Mouse (Mus musculus) T-helper 17 cell (primary cell): ENCODE data around the gene Ilk.

Experiments
- in situ Hi-C, 2 experiments: fragments of 300-600 bp; cut with MboI, MseI; formaldehyde crosslinking; loops; 1 replicate in 1 of 2; 2 replicates in 1 of 2; pipeline ENCODE4 v1.15.1; 2025; ENCODE audit warnings: high pct_unique_total_duplicates in 2 of 2

Gene Ilk

GRCm38 (mm10) chr7:105736264-105736901 lies at the start of gene Ilk:
Ilk (plus strand) TSS chr7:105736592.
- in situ Hi-C loops = loop anchor here (5.0 to 10.0 kb wide), 3 partner anchors 71 to 342 kb away; partner anchors contain the start of genes Arfip2 (in 1 of the 2), Gm45799 (in 1 of the 2) and Timm10b (in 1 of the 2)

GRCm38 (mm10) chr7:105690875-105691274 lies 45.5 kb upstream of the Ilk start:
- in situ Hi-C loops = no loop called here

DNA sequence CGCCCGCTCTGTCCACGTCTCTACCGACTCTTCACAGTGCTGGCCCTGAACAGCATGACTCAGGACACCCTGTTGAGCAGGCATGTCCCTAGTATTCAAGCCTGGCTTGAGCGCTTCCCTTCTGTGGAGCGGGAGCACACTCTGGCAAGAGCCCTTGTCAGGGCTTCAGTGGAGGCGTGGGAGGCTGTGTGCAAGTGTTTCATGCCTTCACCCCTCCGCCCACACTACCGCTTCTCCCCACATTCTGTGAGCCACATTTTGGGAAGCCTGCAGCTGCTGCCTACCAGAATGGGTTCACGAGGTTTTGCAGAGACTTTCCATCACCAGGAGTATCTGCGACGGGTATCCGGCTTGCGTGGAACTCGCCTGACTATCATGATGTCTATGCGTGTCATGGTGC lies 33.2 kb upstream of the Ilk start:
- in situ Hi-C loops = loop anchor here (10.0 to 25.0 kb wide), 2 partner anchors 409 to 1712 kb away; no protein-coding TSS in a partner anchor

GRCm38 (mm10) chr7:105703816-105704215 lies 32.6 kb upstream of the Ilk start:
- in situ Hi-C loops = loop anchor here (10.0 to 25.0 kb wide), 2 partner anchors 408 to 1711 kb away; no protein-coding TSS in a partner anchor

DNA sequence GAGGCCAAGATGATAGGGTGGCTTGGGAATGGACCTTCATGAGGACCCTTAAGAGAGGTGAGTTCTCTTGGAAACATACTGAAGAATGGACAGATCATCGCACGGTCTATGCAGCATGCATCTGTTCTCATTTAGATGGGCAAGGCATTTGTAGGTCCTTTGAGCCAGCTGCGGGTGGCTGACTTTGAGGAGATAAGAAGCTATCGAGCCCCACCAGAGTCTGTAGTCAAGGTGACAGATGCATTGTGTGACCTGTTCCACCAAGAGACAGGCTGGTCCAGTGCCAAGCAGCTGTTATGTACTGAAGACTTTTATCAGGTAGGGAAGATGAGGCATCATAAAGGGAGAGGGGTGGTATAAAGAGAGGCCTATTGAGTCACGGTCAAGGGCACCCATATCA lies 27.7 kb upstream of the Ilk start:
- in situ Hi-C loops = loop anchor here (10.0 to 25.0 kb wide), 2 partner anchors 404 to 1706 kb away; no protein-coding TSS in a partner anchor

DNA sequence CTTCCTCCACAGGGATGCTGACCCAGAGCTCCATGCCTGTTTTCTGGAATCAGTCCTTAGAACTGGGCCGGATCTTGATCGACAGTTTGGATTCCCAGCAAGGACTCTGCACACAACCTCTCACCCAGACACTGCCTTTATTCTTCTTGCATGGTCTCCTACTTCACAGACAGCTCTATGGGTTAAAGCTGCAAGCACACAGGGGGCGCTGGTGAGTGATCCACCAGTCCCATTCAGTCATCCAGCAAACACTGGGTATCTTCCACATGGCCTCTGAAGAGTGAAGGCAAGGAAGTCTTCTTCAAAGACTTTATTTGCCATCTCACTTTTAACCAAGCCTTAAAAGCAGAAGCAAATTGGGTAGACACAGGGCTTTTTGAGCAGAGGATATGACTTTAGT lies 21.0 kb upstream of the Ilk start:
- in situ Hi-C loops = loop anchor here (10.0 to 25.0 kb wide), 2 partner anchors 379 to 397 kb away; no protein-coding TSS in a partner anchor

GRCm38 (mm10) chr7:105721916-105722315 lies 14.5 kb upstream of the Ilk start:
- in situ Hi-C loops = loop anchor here in 1 of 2 experiments (25.0 kb wide), 1 partner anchor 390 kb away; no protein-coding TSS in a partner anchor

DNA sequence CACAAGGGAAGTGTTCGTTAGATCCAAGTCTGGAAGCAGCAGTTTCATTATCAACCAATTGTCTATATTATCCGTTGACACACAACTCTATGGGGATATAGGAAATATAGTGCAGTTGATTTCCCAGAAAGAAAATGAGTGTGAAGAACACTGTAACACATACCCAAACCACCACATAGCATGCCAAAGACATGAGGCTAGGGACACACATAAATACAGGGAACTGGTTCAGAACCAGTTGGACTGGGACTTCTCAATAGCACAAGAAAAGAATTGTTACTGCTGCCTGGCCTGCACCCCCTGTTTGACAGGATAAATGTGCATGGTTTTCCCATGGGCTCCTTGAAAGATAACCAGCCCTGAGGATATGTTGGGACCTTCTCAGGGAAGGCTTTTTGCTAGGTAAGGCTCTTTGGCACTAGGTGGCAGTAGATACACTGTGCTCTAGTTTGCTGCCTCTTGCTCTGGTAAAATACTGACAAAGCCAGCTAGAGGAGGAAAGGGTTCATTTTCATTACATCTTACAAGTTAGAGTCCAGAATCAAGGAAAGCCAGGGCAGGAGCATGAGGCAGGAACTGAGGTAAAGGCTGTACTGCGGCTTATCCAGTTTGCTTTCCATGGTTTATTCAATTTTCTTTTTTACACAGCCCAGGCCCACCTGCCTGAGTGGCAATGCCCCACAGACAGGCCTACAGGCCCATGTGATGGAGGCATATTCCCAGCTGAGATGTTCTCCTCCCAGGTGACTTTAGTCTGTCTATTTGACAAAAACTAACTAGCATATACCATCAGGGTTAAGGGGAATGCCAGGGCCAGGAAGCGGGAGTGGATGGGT lies 10.0 kb upstream of the Ilk start:
- in situ Hi-C loops = no loop called here

DNA sequence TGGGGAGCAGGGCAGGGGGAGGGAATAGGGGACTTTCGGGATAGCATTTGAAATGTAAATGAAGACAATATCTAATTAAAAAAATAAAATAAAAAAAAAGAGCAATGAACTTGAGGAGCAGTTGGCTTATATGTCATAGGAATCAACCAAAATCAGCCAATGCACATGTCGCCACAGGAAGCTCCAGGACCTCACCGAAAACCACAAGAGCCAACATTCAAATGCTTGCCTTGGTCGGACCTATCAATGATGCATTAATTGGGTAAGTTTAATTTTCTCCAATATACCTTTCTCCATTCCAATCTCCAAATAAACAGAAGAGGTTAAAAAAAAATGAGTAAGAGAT lies 9.4 kb upstream of the Ilk start:
- in situ Hi-C loops = no loop called here

DNA sequence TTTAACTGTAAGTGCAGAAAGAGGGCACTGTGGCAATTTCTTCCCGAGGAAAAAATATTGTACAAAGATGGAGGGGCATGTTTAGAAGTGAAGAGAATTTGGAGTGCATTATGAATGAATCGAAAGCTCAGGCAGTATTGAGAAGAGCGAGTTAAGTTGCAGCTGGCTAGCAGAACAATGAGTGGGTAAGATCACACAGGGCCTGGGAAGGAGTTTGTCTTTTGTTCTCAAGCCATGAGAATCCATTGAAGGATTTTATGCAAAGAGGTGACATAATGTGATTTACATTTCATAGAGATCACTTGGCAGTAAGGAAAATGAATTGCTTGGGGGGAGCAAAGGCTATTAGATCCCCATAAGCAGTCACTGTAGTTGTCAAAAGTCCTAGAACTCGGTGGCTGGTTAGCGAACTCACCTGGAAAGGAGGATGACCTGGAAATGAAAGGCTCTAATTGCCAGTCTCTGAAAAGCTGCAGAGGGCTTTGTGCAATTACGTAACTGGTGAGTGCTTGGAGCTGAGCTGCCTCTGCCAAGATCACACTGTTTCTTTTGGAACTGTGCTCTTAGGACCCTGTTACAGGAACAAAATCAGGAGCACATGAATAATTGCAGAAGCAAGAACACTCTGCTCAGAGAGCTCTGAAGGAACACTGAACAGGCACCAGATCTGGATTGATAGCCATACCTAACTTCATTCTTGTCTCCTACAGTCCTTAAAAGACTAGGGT lies 7.5 kb upstream of the Ilk start:
- in situ Hi-C loops = no loop called here

DNA sequence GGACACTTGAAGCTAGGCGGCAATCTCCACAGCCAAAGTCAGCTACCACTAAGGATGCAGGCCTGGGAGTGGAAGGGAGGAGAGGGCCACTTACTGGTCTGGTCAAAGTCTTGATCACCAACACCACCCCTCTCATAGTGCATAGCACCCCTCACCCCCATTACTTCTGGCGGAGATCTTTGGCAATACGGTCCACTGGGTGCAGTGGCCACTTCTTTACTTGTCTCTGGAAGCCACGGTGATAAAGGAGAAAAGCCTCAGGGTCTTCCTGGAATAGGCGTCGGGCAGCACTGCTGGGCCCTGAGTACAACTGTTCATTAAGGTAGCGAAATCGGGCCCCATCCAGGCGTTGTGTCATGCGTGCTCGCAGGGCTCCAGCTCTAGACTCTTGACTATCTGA lies 2.6 kb upstream of the Ilk start:
- in situ Hi-C loops = loop anchor here (5.0 to 10.0 kb wide), 3 partner anchors 77 to 339 kb away; partner anchors contain the start of genes Arfip2 (in 1 of the 2), Gm45799 (in 1 of the 2) and Timm10b (in 1 of the 2)

DNA sequence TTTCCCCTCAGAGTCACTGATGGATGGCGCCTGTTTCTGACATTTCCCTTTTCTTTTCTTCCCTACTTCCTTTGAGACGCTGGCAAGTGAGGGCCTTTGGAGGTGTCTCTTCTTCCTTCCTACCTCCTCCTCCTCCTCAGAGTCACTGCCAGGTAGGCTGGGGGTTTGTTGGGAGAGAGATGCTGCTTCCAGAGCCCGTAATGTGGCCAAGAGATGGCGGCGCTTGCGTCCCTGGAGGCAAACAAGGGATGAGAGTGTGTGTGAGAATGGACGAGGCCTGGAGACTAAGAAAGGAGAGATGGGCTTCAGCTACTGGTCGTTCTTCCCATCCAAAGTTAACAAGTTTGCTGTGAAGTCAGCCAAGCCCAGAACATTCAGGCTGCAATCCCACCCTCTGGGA lies 1.6 kb upstream of the Ilk start:
- in situ Hi-C loops = loop anchor here (5.0 to 10.0 kb wide), 4 partner anchors 72 to 340 kb away; partner anchors contain the start of genes Arfip2 (in 1 of the 2), Gm45799 (in 1 of the 2) and Timm10b (in 1 of the 2)

DNA sequence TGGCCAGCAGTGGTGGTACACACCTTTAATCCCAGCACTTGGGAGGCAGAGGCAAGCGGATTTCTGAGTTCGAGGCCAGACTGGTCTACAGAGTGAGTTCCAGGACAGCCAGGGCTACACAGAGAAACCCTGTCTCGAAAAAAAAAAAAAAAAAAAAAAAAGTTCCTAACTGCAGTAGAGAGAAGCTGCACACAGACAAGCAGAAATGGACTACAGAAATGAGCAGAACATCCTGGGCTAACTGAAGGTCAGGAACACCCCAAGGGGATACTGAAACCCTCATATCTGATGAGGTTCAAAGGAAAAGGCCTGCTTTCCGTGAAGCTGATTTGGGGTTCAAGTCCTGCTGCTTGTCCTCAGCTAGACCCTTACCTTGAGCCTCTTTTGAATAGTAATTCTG lies 928 bp upstream of the Ilk start:
- in situ Hi-C loops = loop anchor here (5.0 to 10.0 kb wide), 3 partner anchors 72 to 341 kb away; partner anchors contain the start of genes Arfip2 (in 1 of the 2), Gm45799 (in 1 of the 2) and Timm10b (in 1 of the 2)

- in situ Hi-C loops = loop anchor here (5.0 to 10.0 kb wide), 3 partner anchors 70 to 342 kb away; partner anchors contain the start of genes Arfip2 (in 1 of the 2), Gm45799 (in 1 of the 2) and Timm10b (in 1 of the 2)
Measured at GRCm38 (mm10) chr7:105736911-105737521, 624 bp downstream of the Ilk start, which contains the start of gene Rrp8. Rrp8 (minus strand) TSS chr7:105737385.

DNA sequence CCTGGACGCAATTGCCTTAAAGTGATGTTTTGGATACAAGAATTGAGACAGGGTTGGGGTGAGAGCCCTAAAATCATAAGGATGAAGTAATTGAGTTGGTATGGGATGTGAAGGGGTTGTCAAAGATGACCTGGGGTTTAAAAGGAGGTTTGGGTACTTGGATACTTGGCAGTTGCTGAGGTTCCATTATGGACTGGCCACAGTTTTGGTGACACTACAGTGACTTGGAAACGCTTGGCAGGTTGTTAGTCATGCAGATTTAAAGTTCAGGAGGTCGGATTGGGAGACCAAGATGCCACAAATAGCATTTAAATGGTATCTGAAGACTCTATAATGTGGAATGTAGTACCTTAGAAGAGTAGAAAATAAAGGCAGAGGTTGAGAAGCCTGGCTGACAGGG lies 1.3 kb downstream of the Ilk start:
- in situ Hi-C loops = loop anchor here (5.0 to 10.0 kb wide), 3 partner anchors 70 to 343 kb away; partner anchors contain the start of genes Arfip2 (in 1 of the 2), Gm45799 (in 1 of the 2) and Timm10b (in 1 of the 2)

DNA sequence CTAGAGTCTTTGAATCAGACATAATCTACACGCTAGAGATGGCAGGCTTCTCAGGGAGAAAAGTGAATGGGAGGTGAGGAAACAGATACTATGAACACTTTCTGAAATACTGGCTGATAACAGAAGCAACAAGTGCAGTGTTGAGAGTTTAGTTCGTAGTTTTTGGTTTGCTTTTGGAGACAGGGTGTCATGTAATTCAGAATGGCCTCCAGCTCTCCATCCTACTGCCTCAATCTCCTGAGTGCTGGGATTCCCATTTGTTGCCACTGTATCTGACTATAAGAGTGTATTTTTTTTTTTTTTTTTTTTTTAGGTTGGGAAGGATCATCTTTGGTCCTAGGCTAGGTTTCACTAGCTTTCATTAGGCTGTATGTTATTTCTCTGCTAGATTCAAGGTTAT lies 1.9 kb downstream of the Ilk start:
- in situ Hi-C loops = loop anchor here (5.0 to 10.0 kb wide), 3 partner anchors 69 to 343 kb away; partner anchors contain the start of genes Arfip2 (in 1 of the 2), Gm45799 (in 1 of the 2) and Timm10b (in 1 of the 2)

DNA sequence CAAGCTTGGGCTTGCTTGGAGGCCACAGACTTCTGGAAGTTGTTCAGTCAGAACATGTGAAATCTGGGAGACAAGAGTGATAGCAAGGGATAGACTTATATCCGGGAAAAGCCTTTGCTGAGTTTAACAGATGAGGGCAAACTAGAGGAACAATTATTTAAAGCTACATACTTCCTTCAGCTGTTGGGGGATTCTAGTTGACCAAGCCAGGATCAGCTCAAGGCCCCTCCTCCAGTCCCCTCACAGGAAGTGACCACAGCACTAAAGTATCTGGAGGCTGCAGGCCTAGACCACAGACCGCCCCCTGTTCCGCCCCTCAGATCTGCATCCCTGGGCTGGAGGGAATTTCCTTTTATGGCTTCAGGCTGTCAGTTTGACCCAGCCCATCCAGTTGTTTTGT lies 2.6 kb downstream of the Ilk start:
- in situ Hi-C loops = loop anchor here (5.0 to 10.0 kb wide), 3 partner anchors 68 to 344 kb away; partner anchors contain the start of genes Arfip2 (in 1 of the 2), Gm45799 (in 1 of the 2) and Timm10b (in 1 of the 2)

DNA sequence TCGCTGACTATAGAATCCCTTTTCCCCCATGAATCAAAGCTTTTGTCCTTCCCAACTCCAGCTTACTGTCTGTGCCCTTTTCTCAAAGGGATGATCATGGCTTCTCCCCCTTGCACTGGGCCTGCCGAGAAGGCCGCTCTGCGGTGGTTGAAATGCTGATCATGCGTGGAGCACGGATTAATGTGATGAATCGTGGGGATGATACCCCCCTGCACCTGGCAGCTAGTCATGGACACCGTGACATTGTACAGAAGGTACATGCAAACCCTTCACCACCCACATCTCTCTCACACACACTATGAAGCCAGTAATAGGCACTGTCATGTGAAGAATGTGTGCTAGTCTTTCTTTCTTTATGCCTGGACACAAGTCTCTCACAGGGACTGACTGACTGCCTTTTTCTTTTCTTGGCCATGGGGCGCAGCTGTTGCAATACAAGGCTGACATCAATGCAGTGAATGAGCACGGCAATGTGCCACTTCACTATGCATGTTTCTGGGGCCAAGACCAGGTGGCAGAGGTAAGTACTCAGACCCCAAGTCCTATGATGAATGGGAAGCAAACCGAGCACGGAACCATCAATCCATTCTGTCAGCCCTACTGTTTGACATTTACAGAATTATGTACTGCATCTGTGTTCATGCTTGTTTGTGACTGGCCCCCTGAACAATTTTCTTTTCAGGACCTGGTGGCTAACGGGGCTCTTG lies 3.9 kb downstream of the Ilk start:
- in situ Hi-C loops = no loop called here

GRCm38 (mm10) chr7:105740851-105741250 lies 4.5 kb downstream of the Ilk start:
- in situ Hi-C loops = no loop called here

DNA sequence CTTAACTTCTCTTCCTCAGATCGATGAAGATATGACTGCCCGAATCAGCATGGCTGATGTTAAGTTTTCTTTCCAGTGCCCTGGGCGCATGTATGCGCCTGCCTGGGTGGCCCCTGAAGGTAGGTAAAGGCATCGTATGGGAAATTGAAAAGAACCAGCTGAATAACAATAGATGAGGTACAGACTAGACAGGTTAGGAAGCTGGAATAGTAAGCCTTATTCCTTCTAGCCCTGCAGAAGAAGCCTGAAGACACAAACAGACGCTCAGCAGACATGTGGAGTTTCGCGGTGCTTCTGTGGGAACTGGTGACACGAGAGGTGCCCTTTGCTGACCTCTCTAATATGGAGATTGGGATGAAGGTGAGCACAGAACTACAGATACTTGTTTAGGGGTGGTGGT lies 5.6 kb downstream of the Ilk start:
- in situ Hi-C loops = no loop called here
